Mouse (Mus musculus) CH12.LX (cell line): Measurements from ENCODE around the gene Zim1. TPM values are rescaled to one million over a fixed set of nuclear protein-coding genes. Genes with fewer than 3 reads are reported as not detected.

Source experiments
- DNase-seq: peaks from one replicate; pipeline ENCODE4 v3.0.0-alpha.2; 2013; ENCODE audit errors: extremely low read depth
- H3K27ac ChIP-seq: 2 replicates; pipeline ENCODE4 v1.5.1; 2012; ENCODE audit warnings: low read depth, mild to moderate bottlenecking, control low read depth, moderate library complexity; ENCODE audit not compliant: insufficient read depth
- H3K27me3 ChIP-seq: replicated peaks from 2 replicates; pipeline ENCODE3; 2012; ENCODE audit warnings: inconsistent platforms
- H3K36me3 ChIP-seq, 2 experiments: replicated peaks in 1 of 2; 2 replicates each; pipeline versions ENCODE3 to v1.6.1; 2012; ENCODE audit warnings: inconsistent platforms in 1 of 2, low read length in 1 of 2, mild to moderate bottlenecking in 1 of 2, mixed read lengths in 1 of 2, moderate library complexity in 1 of 2; ENCODE audit not compliant: control insufficient read depth in 1 of 2, insufficient read depth in 1 of 2
- H3K4me1 ChIP-seq, 2 experiments: 2 replicates each; pipeline ENCODE4 v1.6.1; 2012; ENCODE audit warnings: inconsistent platforms in 1 of 2, moderate library complexity in 1 of 2; ENCODE audit not compliant: insufficient read depth in 2 of 2, control insufficient read depth in 1 of 2
- H3K4me2 ChIP-seq: 2 replicates; pipeline ENCODE4 v1.6.1; 2012; ENCODE audit warnings: low read depth, mild to moderate bottlenecking, control low read depth; ENCODE audit not compliant: poor library complexity, insufficient read depth, severe bottlenecking
- H3K4me3 ChIP-seq, 3 experiments: fragments of 150-350 bp in 1 of 3; sonication (generic) in 1 of 3; replicated peaks in 1 of 3; 2 replicates each; pipeline versions ENCODE3 to v1.5.1; 2011 to 2012; ENCODE audit warnings: low read depth in 2 of 3, low read length in 2 of 3, mild to moderate bottlenecking in 2 of 3, moderate library complexity in 2 of 3, control low read depth in 1 of 3, improper control_type of control experiment in 1 of 3, inconsistent platforms in 1 of 3, mixed read lengths in 1 of 3; ENCODE audit not compliant: poor library complexity in 1 of 3
- H3K79me2 ChIP-seq: replicated peaks from 2 replicates; pipeline ENCODE4 v1.6.1; 2012; ENCODE audit warnings: mild to moderate bottlenecking, moderate library complexity; ENCODE audit not compliant: control insufficient read depth, poor library complexity, insufficient read depth, severe bottlenecking; ENCODE audit errors: extremely low read depth
- H3K9ac ChIP-seq: 2 replicates; pipeline ENCODE4 v1.6.1; 2012; ENCODE audit warnings: low read depth, mild to moderate bottlenecking, control low read depth, moderate library complexity; ENCODE audit not compliant: insufficient read depth
- H3K9me3 ChIP-seq: replicated peaks from 2 replicates; pipeline ENCODE3; 2012; ENCODE audit warnings: low read length, inconsistent platforms, mixed read lengths
- CHD1 ChIP-seq: IDR thresholded peaks from 2 replicates; pipeline ENCODE4 v1.6.1; 2012; ENCODE audit warnings: low read depth, low read length, improper control_type of control experiment, inconsistent platforms
- CTCF ChIP-seq, 2 experiments: IDR thresholded peaks in 1 of 2; conservative IDR thresholded peaks in 1 of 2; 2 replicates each; pipeline ENCODE4 v1.5.1; 2011 to 2012; ENCODE audit warnings: low read depth in 2 of 2, low read length in 2 of 2, improper control_type of control experiment in 1 of 2, inconsistent platforms in 1 of 2, mild to moderate bottlenecking in 1 of 2, moderate library complexity in 1 of 2
- EP300 ChIP-seq: IDR thresholded peaks from 2 replicates; pipeline ENCODE4 v1.6.1; 2011; ENCODE audit warnings: low read length, improper control_type of control experiment
- ETS1 ChIP-seq: conservative IDR thresholded peaks from 2 replicates; pipeline ENCODE4 v1.6.1; 2012; ENCODE audit warnings: low read depth, mild to moderate bottlenecking, inconsistent platforms, low read length, improper control_type of control experiment, moderate library complexity
- HCFC1 ChIP-seq: IDR thresholded peaks from 2 replicates; pipeline ENCODE4 v1.6.1; 2012; ENCODE audit warnings: low read depth, mild to moderate bottlenecking, inconsistent platforms, low read length, improper control_type of control experiment
- IRF4 ChIP-seq: IDR thresholded peaks from 2 replicates; pipeline ENCODE4 v1.6.1; 2014; ENCODE audit warnings: low read depth, mild to moderate bottlenecking, inconsistent platforms, low read length, improper control_type of control experiment
- JUND ChIP-seq: conservative IDR thresholded peaks from 2 replicates; pipeline ENCODE4 v1.6.1; 2011; ENCODE audit warnings: low read depth, low read length, improper control_type of control experiment
- KAT2A ChIP-seq: IDR thresholded peaks from 2 replicates; pipeline ENCODE4 v1.6.1; 2012; ENCODE audit warnings: low read length, improper control_type of control experiment, inconsistent platforms; ENCODE audit not compliant: insufficient replicate concordance
- MAFK ChIP-seq: IDR thresholded peaks from 2 replicates; pipeline ENCODE4 v1.6.1; 2011; ENCODE audit warnings: low read length, improper control_type of control experiment; ENCODE audit not compliant: insufficient replicate concordance
- MAX ChIP-seq: IDR thresholded peaks from 2 replicates; pipeline ENCODE4 v1.6.1; 2011; ENCODE audit warnings: low read length, improper control_type of control experiment
- MEF2A ChIP-seq: IDR thresholded peaks from 2 replicates; pipeline ENCODE4 v1.6.1; 2014; ENCODE audit warnings: low read depth, mild to moderate bottlenecking, inconsistent platforms, low read length, improper control_type of control experiment, borderline replicate concordance
- MXI1 ChIP-seq: IDR thresholded peaks from 2 replicates; pipeline ENCODE4 v1.6.1; 2011; ENCODE audit warnings: mild to moderate bottlenecking, low read depth, low read length, improper control_type of control experiment
- MYC ChIP-seq: IDR thresholded peaks from 2 replicates; pipeline ENCODE4 v1.6.1; 2011; ENCODE audit warnings: low read depth, mild to moderate bottlenecking, improper control_type of control experiment, low read length
- NELFE ChIP-seq: IDR thresholded peaks from 2 replicates; pipeline ENCODE4 v1.6.1; 2011; ENCODE audit warnings: low read depth, low read length, improper control_type of control experiment
- PAX5 ChIP-seq: IDR thresholded peaks from 2 replicates; pipeline ENCODE4 v1.6.1; 2012; ENCODE audit warnings: low read length, inconsistent platforms, mixed read lengths
- POLR2A ChIP-seq: IDR thresholded peaks from 2 replicates; pipeline ENCODE4 v1.6.1; 2011; ENCODE audit warnings: low read depth, mild to moderate bottlenecking, improper control_type of control experiment, low read length
- RCOR1 ChIP-seq: conservative IDR thresholded peaks from 2 replicates; pipeline ENCODE4 v1.6.1; 2012; ENCODE audit warnings: low read depth, mild to moderate bottlenecking, inconsistent platforms, low read length, improper control_type of control experiment
- SIN3A ChIP-seq: IDR thresholded peaks from 2 replicates; pipeline ENCODE4 v1.6.1; 2012; ENCODE audit warnings: low read length, improper control_type of control experiment, inconsistent platforms
- SMC3 ChIP-seq: IDR thresholded peaks from 2 replicates; pipeline ENCODE4 v1.6.1; 2011; ENCODE audit warnings: low read depth, low read length, improper control_type of control experiment
- TBP ChIP-seq: conservative IDR thresholded peaks from 2 replicates; pipeline ENCODE4 v1.6.1; 2011; ENCODE audit warnings: low read depth, low read length, improper control_type of control experiment
- USF1 ChIP-seq: IDR thresholded peaks from 2 replicates; pipeline ENCODE4 v1.6.1; 2014; ENCODE audit warnings: low read depth, mild to moderate bottlenecking, inconsistent platforms, low read length, improper control_type of control experiment
- ZC3H11A ChIP-seq: IDR thresholded peaks from 2 replicates; pipeline ENCODE4 v1.6.1; 2012; ENCODE audit warnings: low read depth, mild to moderate bottlenecking, inconsistent platforms, low read length, improper control_type of control experiment
- ZMIZ1 ChIP-seq: IDR thresholded peaks from 2 replicates; pipeline ENCODE4 v1.6.1; 2012; ENCODE audit warnings: low read depth, mild to moderate bottlenecking, inconsistent platforms, low read length, improper control_type of control experiment
- ZNF384 ChIP-seq: IDR thresholded peaks from 2 replicates; pipeline ENCODE4 v1.6.1; 2012; ENCODE audit warnings: low read depth, low read length, improper control_type of control experiment, inconsistent platforms
- dilution Hi-C: fragments of 300-500 bp; cut with MboI; formaldehyde crosslinking; loops from 2 replicates; pipeline ENCODE4 v1.14.3; 2020; ENCODE audit warnings: low sequenced_read_pairs; ENCODE audit not compliant: extremely low pct_unique_long_range_greater_than_20kb, extremely low pct_ligation_motif_present
- in situ Hi-C: fragments of 300-500 bp; cut with MboI; formaldehyde crosslinking; loops from 3 replicates; pipeline ENCODE4 v1.14.3; 2019; ENCODE audit warnings: low sequenced_read_pairs, low pct_ligation_motif_present, low pct_unique_long_range_greater_than_20kb, mixed read lengths
- polyA plus RNA-seq: library from polyadenylated mRNA; unstranded; fragments of >175 nt; gene quantifications from 2 replicates; pipeline ENCODE4 v1.2.1, GENCODE M21; 2012; ENCODE audit warnings: low read depth; ENCODE audit not compliant: insufficient read length
- total RNA-seq, 2 experiments: library from RNA; depleted of rRNA; stranded (reverse); fragments of 300-350 nt in 1 of 2; fragments of >200 nt in 1 of 2; gene quantifications; 2 replicates each; pipeline ENCODE4 v1.2.3; 2012 to 2014

Zim1 gene
- total RNA-seq (2012; rRNA removed) (not detected in 2 replicates), total RNA-seq (2014; rRNA removed) (not detected in 2 replicates), polyA plus RNA-seq (not detected in 2 replicates)

- DNase-seq, result no peak
- peaks cover 75% of the 10 kb centered on the region for H3K9me3 ChIP-seq
- no peaks in the 10 kb centered on the region for H3K36me3 ChIP-seq
- in situ Hi-C loops (no loop called here), dilution Hi-C loops (no loop called here)
- no peak for TF ChIP-seq TBP
- no peak for TF ChIP-seq MAX
- TF ChIP-seq MXI1, result no peak
- TF ChIP-seq ZNF384, result no peak
- no peak for TF ChIP-seq MEF2A
- no peak for TF ChIP-seq JUND
- no peak for TF ChIP-seq POLR2A
- no peak for TF ChIP-seq SMC3
- no peak for TF ChIP-seq PAX5
- TF ChIP-seq HCFC1, result no peak
- TF ChIP-seq SIN3A, result no peak
- TF ChIP-seq ETS1, result no peak
- TF ChIP-seq MAFK, result no peak
- TF ChIP-seq EP300, result no peak
- TF ChIP-seq CHD1, result no peak
- TF ChIP-seq NELFE, result no peak
- TF ChIP-seq USF1, result no peak
- no peak within 1 kb of the TSS for H3K4me3 ChIP-seq
- no peaks in the 10 kb centered on the region for H3K79me2 ChIP-seq
- H3K4me1 ChIP-seq, result no peaks in the 10 kb centered on the region
- no peak within 1 kb of the TSS for H3K9ac ChIP-seq
- H3K27me3 ChIP-seq, result no peaks in the 10 kb centered on the region
- H3K4me2 ChIP-seq, result no peak within 1 kb of the TSS
- H3K27ac ChIP-seq, result no peak within 1 kb of the TSS
Observed at GRCm38 (mm10) chr7:6696241-6697045, at the start of gene Zim1. Gene Zim1 (minus strand): TSS chr7:6696450.

- Histone ChIP-seq H3K9ac (no peak overlapping the region), H3K9me3 (peaks cover 42% of the 10 kb centered on the region), H3K79me2 (no peaks in the 10 kb centered on the region), H3K4me2 (no peak overlapping the region), H3K27ac (no peak overlapping the region), H3K36me3 (no peaks in the 10 kb centered on the region), H3K4me1 (no peaks in the 10 kb centered on the region), H3K27me3 (no peaks in the 10 kb centered on the region), H3K4me3 (no peak overlapping the region)
- dilution Hi-C loops, result no loop called here
- in situ Hi-C loops, result no loop called here
- no peak for DNase-seq
- TF ChIP-seq SIN3A, result no peak
- TF ChIP-seq PAX5, result no peak
- TF ChIP-seq RCOR1, result no peak
- TF ChIP-seq CHD1, result no peak
- TF ChIP-seq MYC, result no peak
- no peak for TF ChIP-seq ZNF384
- TF ChIP-seq CTCF (conservative IDR thresholded peaks at IDR 0.05 in 1 of 2, IDR thresholded peaks at IDR 0.05 in 1 of 2; ENCODE audit: low read depth in 2 of 2, low read length in 2 of 2), result no peak
- TF ChIP-seq MAFK, result no peak
- no peak for TF ChIP-seq ZMIZ1
- no peak for TF ChIP-seq IRF4
- TF ChIP-seq USF1, result no peak
- TF ChIP-seq MEF2A, result no peak
- TF ChIP-seq POLR2A, result no peak
- TF ChIP-seq HCFC1, result no peak
- no peak for TF ChIP-seq MAX
- no peak for TF ChIP-seq NELFE
- TF ChIP-seq ZC3H11A, result no peak
- no peak for TF ChIP-seq KAT2A
- no peak for TF ChIP-seq SMC3
Observed at GRCm38 (mm10) chr7:6744281-6744904, 48.1 kb upstream of the Zim1 start.
